Mouse (Mus musculus): Measurements from ENCODE around the gene Nfatc2.

GRCm38 (mm10) chr2:168644855-168645254 is 43.4 kb upstream of the Nfatc2 start:
- TF ChIP-seq CTCF (IDR thresholded peaks at IDR 0.05; ENCODE audit: borderline replicate concordance, insufficient read depth, low read length) (no peak), POLR2A (IDR thresholded peaks at IDR 0.05; ENCODE audit: low read depth, low read length) (no peak)

Measured in embryonic fibroblast, embryonic 13.5 days (primary cell).